Mouse (Mus musculus): ENCODE measurements around the gene Slc11a1.

- TF ChIP-seq POLR2A (IDR thresholded peaks at IDR 0.05; ENCODE audit: insufficient read length, low read depth) (no peak), E2F4 (IDR thresholded peaks at IDR 0.05; ENCODE audit: insufficient read depth) (no peak), MYOD1 (IDR thresholded peaks at IDR 0.05; ENCODE audit: control insufficient read depth in 1 of 3, insufficient read length in 2 of 3, low read depth in 2 of 3) (no peak), USF1 (IDR thresholded peaks at IDR 0.05; ENCODE audit: low read depth) (no peak), MYOG (IDR thresholded peaks at IDR 0.05; ENCODE audit: control insufficient read depth in 1 of 3, insufficient read depth in 1 of 3, insufficient read length in 2 of 3, low read depth in 2 of 3) (no peak), CEBPB (IDR thresholded peaks at IDR 0.05; ENCODE audit: insufficient read depth, poor library complexity, severe bottlenecking) (no peak), MAX (IDR thresholded peaks at IDR 0.05; ENCODE audit: low read depth) (no peak), SRF (IDR thresholded peaks at IDR 0.05; ENCODE audit: control insufficient read depth, insufficient read length, low read depth) (no peak), REST (IDR thresholded peaks at IDR 0.05; ENCODE audit: insufficient read depth, insufficient read length) (no peak), TCF12 (IDR thresholded peaks at IDR 0.05; ENCODE audit: insufficient read depth, poor library complexity, severe bottlenecking) (no peak), POLR2AphosphoS2 (IDR thresholded peaks at IDR 0.05; ENCODE audit: insufficient read length, low read depth) (no peak), TCF3 (IDR thresholded peaks at IDR 0.05; ENCODE audit: insufficient read length, low read depth) (no peak)
Measured at GRCm38 (mm10) chr1:74404206-74404605, 29.2 kb downstream of the Slc11a1 start.

Data from myocyte (in vitro differentiated cells).